Mouse (Mus musculus): Measurements from ENCODE around the gene Sept14. TPM values are rescaled to one million over a fixed set of nuclear protein-coding genes. Genes with fewer than 3 reads are reported as not detected.

Sept14 gene
- total and polyA plus RNA-seq, 3 experiments, result not detected

DNA sequence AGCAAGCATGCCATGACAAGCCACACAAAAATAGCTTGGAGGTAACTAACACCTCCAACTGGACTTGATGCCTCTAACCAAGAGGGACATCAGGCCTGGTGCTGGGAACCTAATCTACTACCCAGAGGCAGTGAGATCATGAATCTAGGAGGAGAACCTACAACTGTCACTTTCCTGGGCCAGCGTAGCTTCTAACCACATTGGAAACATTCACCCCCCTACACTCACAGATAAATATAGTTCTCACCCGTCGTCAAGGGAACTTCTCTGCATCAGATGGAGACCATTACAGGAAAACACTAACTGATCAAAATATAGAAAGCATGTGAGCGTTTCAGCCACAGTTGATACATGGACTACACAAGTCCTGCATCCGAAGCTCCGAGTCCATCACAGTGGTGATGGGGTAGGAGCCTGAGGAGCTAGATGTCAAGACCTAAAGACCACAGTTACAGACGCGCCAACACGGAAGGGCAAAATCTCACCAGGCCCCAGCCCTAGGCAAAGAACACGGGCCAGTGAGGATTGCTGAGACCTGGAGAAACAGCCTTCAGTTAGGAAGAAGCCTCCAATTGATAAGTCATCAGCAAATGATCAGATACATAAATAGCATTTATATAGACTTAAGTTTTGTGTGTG, 41.9 kb downstream of the Sept14 start:
- peaks cover 63% of the 10 kb centered on the region for H3K27me3 ChIP-seq (replicated peaks)
- no peaks in the 10 kb centered on the region for H3K36me3 ChIP-seq (replicated peaks in 1 of 2; ENCODE audit: control insufficient read depth in 1 of 2, insufficient read depth in 1 of 2, low read length in 1 of 2)
- no peaks in the 10 kb centered on the region for H3K4me1 ChIP-seq (ENCODE audit: control insufficient read depth in 1 of 2, insufficient read depth in 2 of 2)
- no peaks in the 10 kb centered on the region for H3K79me2 ChIP-seq (replicated peaks; ENCODE audit: control insufficient read depth, extremely low read depth, insufficient read depth, poor library complexity, severe bottlenecking)
- dilution Hi-C loops (cut with MboI; ENCODE audit: extremely low pct_ligation_motif_present, extremely low pct_unique_long_range_greater_than_20kb, low sequenced_read_pairs), result no loop called here
- in situ Hi-C loops (cut with MboI; ENCODE audit: low pct_ligation_motif_present, low pct_unique_long_range_greater_than_20kb, low sequenced_read_pairs), result no loop called here
- TF ChIP-seq TCF12 (IDR thresholded peaks at IDR 0.05; ENCODE audit: low read depth, low read length), result no peak
- TF ChIP-seq ZMIZ1 (IDR thresholded peaks at IDR 0.05; ENCODE audit: low read depth, low read length), result no peak
- TF ChIP-seq BHLHE40 (IDR thresholded peaks at IDR 0.05; ENCODE audit: low read depth, low read length), result no peak
- TF ChIP-seq ZNF384 (IDR thresholded peaks at IDR 0.05; ENCODE audit: low read depth, low read length), result no peak
- no peak for TF ChIP-seq MXI1 (IDR thresholded peaks at IDR 0.05; ENCODE audit: low read depth, low read length)
- H3K9ac ChIP-seq (ENCODE audit: insufficient read depth, low read depth), result no peak overlapping the region
- H3K4me2 ChIP-seq (ENCODE audit: insufficient read depth, low read depth, poor library complexity, severe bottlenecking), result no peak overlapping the region
- no peaks in the 10 kb centered on the region for H3K9me3 ChIP-seq (replicated peaks; ENCODE audit: low read length)
- H3K4me3 ChIP-seq (replicated peaks in 1 of 3; ENCODE audit: low read depth in 2 of 3, low read length in 2 of 3, poor library complexity in 1 of 3), result no peak overlapping the region
- DNase-seq (ENCODE audit: extremely low read depth), result no peak
- H3K27ac ChIP-seq (ENCODE audit: insufficient read depth, low read depth), result no peak overlapping the region

DNA sequence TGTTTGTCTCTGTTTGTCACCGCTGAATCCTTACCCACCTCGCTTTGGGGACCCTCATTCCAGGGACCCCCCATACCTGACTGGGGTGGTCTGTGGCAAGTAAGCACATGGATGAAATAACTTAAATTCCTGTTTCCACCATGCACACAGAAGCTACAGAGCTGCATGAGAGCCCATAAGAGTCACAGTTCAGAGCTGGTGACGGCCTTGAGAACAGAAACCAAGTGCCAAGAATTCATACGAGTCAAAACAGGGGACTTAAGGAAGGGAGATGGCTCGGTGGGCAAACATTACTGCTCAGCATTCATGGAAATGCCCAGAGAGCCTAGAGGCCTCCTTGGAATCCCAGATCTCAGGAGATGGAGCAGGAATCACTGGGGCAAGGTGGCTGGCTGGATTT, 44.2 kb downstream of the Sept14 start:
- DNase-seq (ENCODE audit: extremely low read depth), result no peak
- in situ Hi-C loops (cut with MboI; ENCODE audit: low pct_ligation_motif_present, low pct_unique_long_range_greater_than_20kb, low sequenced_read_pairs) (no loop called here), dilution Hi-C loops (cut with MboI; ENCODE audit: extremely low pct_ligation_motif_present, extremely low pct_unique_long_range_greater_than_20kb, low sequenced_read_pairs) (no loop called here)
- Histone ChIP-seq H3K79me2 (replicated peaks; ENCODE audit: control insufficient read depth, extremely low read depth, insufficient read depth, poor library complexity, severe bottlenecking) (no peaks in the 10 kb centered on the region), H3K4me1 (ENCODE audit: control insufficient read depth in 1 of 2, insufficient read depth in 2 of 2) (no peaks in the 10 kb centered on the region), H3K4me3 (replicated peaks in 1 of 3; ENCODE audit: low read depth in 2 of 3, low read length in 2 of 3, poor library complexity in 1 of 3) (no peak overlapping the region), H3K27ac (ENCODE audit: insufficient read depth, low read depth) (no peak overlapping the region), H3K4me2 (ENCODE audit: insufficient read depth, low read depth, poor library complexity, severe bottlenecking) (no peak overlapping the region), H3K9me3 (replicated peaks; ENCODE audit: low read length) (no peaks in the 10 kb centered on the region), H3K9ac (ENCODE audit: insufficient read depth, low read depth) (no peak overlapping the region), H3K36me3 (replicated peaks in 1 of 2; ENCODE audit: control insufficient read depth in 1 of 2, insufficient read depth in 1 of 2, low read length in 1 of 2) (no peaks in the 10 kb centered on the region), H3K27me3 (replicated peaks) (peaks cover 81% of the 10 kb centered on the region)
- no peak for TF ChIP-seq JUND (conservative IDR thresholded peaks at IDR 0.05; ENCODE audit: low read depth, low read length)
- TF ChIP-seq TBP (conservative IDR thresholded peaks at IDR 0.05; ENCODE audit: low read depth, low read length), result no peak
- TF ChIP-seq CHD2 (IDR thresholded peaks at IDR 0.05; ENCODE audit: low read length), result no peak

DNA sequence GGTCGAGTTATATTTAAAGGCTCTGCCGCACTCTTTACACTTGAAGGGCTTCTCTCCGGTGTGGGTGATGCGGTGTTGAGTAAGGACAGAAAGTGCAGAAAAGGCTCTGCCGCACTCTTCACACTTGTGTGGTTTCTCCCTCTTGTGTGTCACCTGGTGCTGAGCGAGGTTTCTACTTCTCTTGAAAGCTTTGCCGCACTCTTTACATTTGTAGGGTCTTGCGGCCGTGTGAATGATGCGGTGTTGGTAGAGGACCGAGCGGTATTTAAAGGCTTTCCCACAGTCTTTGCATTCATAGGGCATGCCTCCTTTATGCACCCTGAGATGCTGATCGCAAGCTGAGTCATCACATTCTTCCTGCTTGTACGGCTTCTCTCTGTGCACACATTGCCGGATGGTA, 50.4 kb downstream of the Sept14 start:
- in situ Hi-C loops (cut with MboI; ENCODE audit: low pct_ligation_motif_present, low pct_unique_long_range_greater_than_20kb, low sequenced_read_pairs) (no loop called here), dilution Hi-C loops (cut with MboI; ENCODE audit: extremely low pct_ligation_motif_present, extremely low pct_unique_long_range_greater_than_20kb, low sequenced_read_pairs) (no loop called here)

More for the DNA sequence above, 50.4 kb downstream of the Sept14 start:
- no peaks in the 10 kb centered on the region for H3K79me2 ChIP-seq (replicated peaks; ENCODE audit: control insufficient read depth, extremely low read depth, insufficient read depth, poor library complexity, severe bottlenecking)
- H3K4me2 ChIP-seq (ENCODE audit: insufficient read depth, low read depth, poor library complexity, severe bottlenecking), result no peak overlapping the region
- H3K9me3 ChIP-seq (replicated peaks; ENCODE audit: low read length), result no peaks in the 10 kb centered on the region
- no peak overlapping the region for H3K27ac ChIP-seq (ENCODE audit: insufficient read depth, low read depth)
- H3K9ac ChIP-seq (ENCODE audit: insufficient read depth, low read depth), result no peak overlapping the region
- H3K4me3 ChIP-seq (replicated peaks in 1 of 3; ENCODE audit: low read depth in 2 of 3, low read length in 2 of 3, poor library complexity in 1 of 3), result no peak overlapping the region
- H3K36me3 ChIP-seq (replicated peaks in 1 of 2; ENCODE audit: control insufficient read depth in 1 of 2, insufficient read depth in 1 of 2, low read length in 1 of 2), result no peaks in the 10 kb centered on the region
- peaks cover 86% of the 10 kb centered on the region for H3K27me3 ChIP-seq (replicated peaks)
- DNase-seq (ENCODE audit: extremely low read depth), result no peak
- TF ChIP-seq RAD21 (IDR thresholded peaks at IDR 0.05; ENCODE audit: low read depth, low read length), result no peak
- no peak for TF ChIP-seq POLR2A (IDR thresholded peaks at IDR 0.05; ENCODE audit: low read depth, low read length)
- no peak for TF ChIP-seq SIN3A (IDR thresholded peaks at IDR 0.05; ENCODE audit: low read length)
- no peak for TF ChIP-seq JUN (IDR thresholded peaks at IDR 0.05; ENCODE audit: insufficient read depth, low read depth, low read length)
- no peak for TF ChIP-seq CHD1 (IDR thresholded peaks at IDR 0.05; ENCODE audit: low read depth, low read length)
- no peaks in the 10 kb centered on the region for H3K4me1 ChIP-seq (ENCODE audit: control insufficient read depth in 1 of 2, insufficient read depth in 2 of 2)

Measured in CH12.LX (cell line).